Mouse (Mus musculus): Measurements from ENCODE around the gene Pip5k1c. TPM values are rescaled to one million over a fixed set of nuclear protein-coding genes. Genes with fewer than 3 reads are reported as not detected.

Pip5k1c gene
- total and polyA plus RNA-seq, 2 experiments from 2014 or later: 21.4 to 38.5 TPM

DNA sequence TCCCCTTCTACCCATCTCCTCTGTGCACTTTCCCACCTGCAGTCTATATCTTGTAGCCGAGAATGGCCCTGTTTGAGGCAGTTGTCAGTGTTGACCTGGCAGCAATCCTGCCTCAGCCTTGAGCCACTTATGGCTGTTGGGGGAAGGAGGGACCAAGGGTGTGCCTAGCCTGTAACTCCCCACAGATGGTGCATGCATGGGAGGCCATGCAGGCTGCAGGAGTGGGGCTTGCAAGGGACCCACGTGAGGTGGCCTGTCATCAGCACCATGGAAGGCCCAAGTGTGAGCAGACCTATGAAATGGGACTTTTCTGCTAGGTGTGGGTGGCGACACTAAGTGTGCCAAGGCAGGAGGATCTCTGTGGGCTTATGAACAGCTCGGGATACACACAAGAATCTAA, 72.3 kb downstream of the Pip5k1c start:
- ATAC-seq (ENCODE audit: insufficient read depth, low read depth) (no peak), DNase-seq (ENCODE audit: low spot score) (no peak)
- no peak overlapping the region for H3K9ac ChIP-seq (replicated peaks; ENCODE audit: low read depth, low read length)
- H3K36me3 ChIP-seq (replicated peaks; ENCODE audit: control insufficient read depth, insufficient read depth, low read length): peaks cover 46% of the 10 kb centered on the region
- peaks cover 31% of the 10 kb centered on the region for H3K4me1 ChIP-seq (ENCODE audit: control insufficient read depth, insufficient read depth)
- H3K27me3 ChIP-seq (ENCODE audit: control insufficient read depth, insufficient read depth, low read length): peaks cover 3% of the 10 kb centered on the region; the same call in 1 of the 2 replicates
- WGBS: 42% methylated on average over 4 of the region's 4 CpGs
- no peak overlapping the region for H3K27ac ChIP-seq (ENCODE audit: low read depth)
- no peak overlapping the region for H3K4me3 ChIP-seq (ENCODE audit: low read depth, low read length)
- TF ChIP-seq CTCF (IDR thresholded peaks at IDR 0.05; ENCODE audit: low read depth): no peak
- peak; percentile 54; the same call in 1 of the 2 replicates for TF ChIP-seq EP300 (IDR thresholded peaks at IDR 0.05; ENCODE audit: low read depth)
- H3K9me3 ChIP-seq (replicated peaks; ENCODE audit: control insufficient read depth, low read length): no peaks in the 10 kb centered on the region
- H3K4me2 ChIP-seq (ENCODE audit: low read depth, low read length): peak overlapping the region; percentile 68; the same call in 1 of the 2 replicates

DNA sequence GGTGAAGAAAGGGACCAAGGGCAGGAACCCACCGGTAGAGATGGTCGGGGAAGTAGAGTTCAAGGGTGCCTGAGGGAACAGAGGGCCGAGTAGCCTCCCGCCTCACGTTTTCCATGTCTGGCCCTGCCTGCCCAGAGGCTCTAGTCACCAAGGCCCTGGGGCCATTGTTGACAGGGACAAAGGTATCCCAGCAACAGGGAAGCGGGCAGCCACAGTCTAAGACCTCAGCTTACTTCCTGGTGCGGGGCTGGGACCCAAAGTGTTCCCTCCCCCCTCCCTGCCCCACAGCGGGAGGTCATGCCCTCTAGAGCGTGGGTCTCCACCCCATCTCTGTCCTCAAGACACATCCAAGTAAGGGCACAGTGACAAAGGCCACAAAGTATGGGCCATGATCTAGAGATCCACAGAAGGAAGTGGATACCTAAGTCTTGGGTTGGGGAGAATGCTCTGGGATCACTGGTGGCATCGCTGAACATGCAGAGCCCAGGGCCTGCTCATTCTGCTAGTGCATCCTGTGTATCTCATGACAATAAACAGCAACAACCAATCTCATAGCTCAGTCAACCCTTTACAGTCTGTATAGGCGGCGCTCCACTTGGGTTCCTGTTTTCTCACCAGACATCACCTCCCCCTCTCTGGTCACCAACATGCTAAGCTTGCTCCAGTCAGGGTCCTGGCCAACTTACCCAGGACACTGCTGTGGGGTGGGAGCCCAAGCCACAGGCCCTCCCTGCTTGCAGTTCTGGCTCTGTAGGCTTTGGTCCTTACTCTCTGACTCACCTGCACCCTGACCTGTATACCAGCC, 73.1 kb downstream of the Pip5k1c start, which contains the start of gene 4930404N11Rik:
TSS of gene 4930404N11Rik (minus strand) at position 145 of the 805 bp plus-strand sequence.
- H3K4me3 ChIP-seq (ENCODE audit: low read depth, low read length): peak within 1 kb of the TSS; percentile 41
- no peak for DNase-seq (ENCODE audit: low spot score)
- peak within 1 kb of the TSS; percentile 68 for H3K4me2 ChIP-seq (ENCODE audit: low read depth, low read length)
- ATAC-seq (ENCODE audit: insufficient read depth, low read depth): no peak
- no peak within 1 kb of the TSS for H3K27ac ChIP-seq (ENCODE audit: low read depth)
- TF ChIP-seq EP300 (IDR thresholded peaks at IDR 0.05; ENCODE audit: low read depth) (no peak), CTCF (IDR thresholded peaks at IDR 0.05; ENCODE audit: low read depth) (no peak)
- H3K27me3 ChIP-seq (ENCODE audit: control insufficient read depth, insufficient read depth, low read length): peaks cover 3% of the 10 kb centered on the region; the same call in 1 of the 2 replicates
- H3K9ac ChIP-seq (replicated peaks; ENCODE audit: low read depth, low read length): 0 out of 2 replicates have a peak within 1 kb of the TSS, but pooled peaks have one; percentile 51
- no peaks in the 10 kb centered on the region for H3K9me3 ChIP-seq (replicated peaks; ENCODE audit: control insufficient read depth, low read length)
- H3K36me3 ChIP-seq (replicated peaks; ENCODE audit: control insufficient read depth, insufficient read depth, low read length): peaks cover 53% of the 10 kb centered on the region
- 31% methylated on average over 12 of the region's 12 CpGs for WGBS
- peaks cover 31% of the 10 kb centered on the region for H3K4me1 ChIP-seq (ENCODE audit: control insufficient read depth, insufficient read depth)

DNA sequence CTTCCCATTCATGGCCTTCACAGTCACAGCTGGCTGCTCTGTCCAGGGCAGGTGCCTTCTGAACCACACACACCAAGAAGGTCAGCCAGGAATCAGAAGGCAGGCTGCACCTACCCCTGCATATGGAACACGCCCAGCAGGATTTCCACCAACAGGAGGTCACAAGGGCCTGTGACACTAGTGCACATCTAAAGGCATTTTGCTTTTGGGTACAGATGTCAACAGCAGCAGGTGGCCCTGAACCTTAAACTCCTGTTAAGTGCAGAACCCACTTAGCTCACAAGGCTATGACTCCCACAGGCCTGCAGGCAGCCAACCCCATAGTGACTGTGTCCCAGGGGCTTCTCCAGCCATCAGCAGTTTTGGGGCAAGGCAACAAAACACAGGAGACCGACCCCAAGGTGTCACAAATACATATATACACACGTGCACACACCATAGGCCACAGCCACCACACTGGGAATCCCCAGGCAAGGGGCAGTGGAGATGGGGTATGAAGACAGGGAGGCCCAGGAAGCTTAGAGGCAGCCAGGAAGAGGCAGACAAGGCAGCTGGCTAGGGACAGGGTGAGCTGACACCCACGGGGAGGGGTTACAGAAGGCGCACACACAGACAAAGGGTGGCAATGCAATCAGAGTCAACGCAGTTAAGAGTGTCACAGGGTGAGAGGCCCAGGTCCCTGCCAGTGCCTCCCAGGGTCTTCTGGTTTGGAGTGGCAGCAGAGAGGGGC, 73.9 kb downstream of the Pip5k1c start:
- Histone ChIP-seq H3K9me3 (replicated peaks; ENCODE audit: control insufficient read depth, low read length) (no peaks in the 10 kb centered on the region), H3K4me1 (ENCODE audit: control insufficient read depth, insufficient read depth) (peaks cover 31% of the 10 kb centered on the region), H3K4me2 (ENCODE audit: low read depth, low read length) (no peak overlapping the region), H3K4me3 (ENCODE audit: low read depth, low read length) (no peak overlapping the region), H3K9ac (replicated peaks; ENCODE audit: low read depth, low read length) (no peak overlapping the region), H3K36me3 (replicated peaks; ENCODE audit: control insufficient read depth, insufficient read depth, low read length) (peaks cover 53% of the 10 kb centered on the region), H3K27me3 (ENCODE audit: control insufficient read depth, insufficient read depth, low read length) (peaks cover 3% of the 10 kb centered on the region; the same call in 1 of the 2 replicates), H3K27ac (ENCODE audit: low read depth) (no peak overlapping the region)
- 44% methylated on average over 6 of the region's 6 CpGs for WGBS
- TF ChIP-seq CTCF (IDR thresholded peaks at IDR 0.05; ENCODE audit: low read depth): no peak
- ATAC-seq (ENCODE audit: insufficient read depth, low read depth): no peak
- DNase-seq (ENCODE audit: low spot score): no peak

DNA sequence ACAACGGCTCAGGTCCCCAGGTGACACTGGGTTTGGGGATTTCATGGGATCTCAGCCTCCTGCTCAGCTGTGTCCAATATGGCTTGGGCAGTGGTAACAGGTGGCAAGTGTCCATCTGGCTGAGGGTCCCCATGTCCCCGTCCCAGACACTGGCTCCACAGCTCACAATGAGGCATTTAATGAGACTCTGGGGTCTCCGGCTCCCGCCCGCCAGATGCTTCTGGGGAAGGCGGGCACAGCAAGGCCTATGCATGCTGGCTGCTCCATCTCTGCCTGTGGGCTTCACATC, 74.4 kb downstream of the Pip5k1c start:
- WGBS: 92% methylated on average over 6 of the region's 6 CpGs

More for the DNA sequence above, 74.4 kb downstream of the Pip5k1c start:
- no peak for TF ChIP-seq CTCF (IDR thresholded peaks at IDR 0.05; ENCODE audit: low read depth)
- Histone ChIP-seq H3K9ac (replicated peaks; ENCODE audit: low read depth, low read length) (no peak overlapping the region), H3K27ac (ENCODE audit: low read depth) (no peak overlapping the region), H3K4me1 (ENCODE audit: control insufficient read depth, insufficient read depth) (peaks cover 29% of the 10 kb centered on the region), H3K4me2 (ENCODE audit: low read depth, low read length) (no peak overlapping the region), H3K9me3 (replicated peaks; ENCODE audit: control insufficient read depth, low read length) (no peaks in the 10 kb centered on the region), H3K27me3 (ENCODE audit: control insufficient read depth, insufficient read depth, low read length) (peaks cover 3% of the 10 kb centered on the region; the same call in 1 of the 2 replicates), H3K36me3 (replicated peaks; ENCODE audit: control insufficient read depth, insufficient read depth, low read length) (peaks cover 53% of the 10 kb centered on the region), H3K4me3 (ENCODE audit: low read depth, low read length) (no peak overlapping the region)
- DNase-seq (ENCODE audit: low spot score): no peak
- ATAC-seq (ENCODE audit: insufficient read depth, low read depth): no peak

Small RNAs within 50 kb of the gene (microRNA-seq; reads per million reads assigned to microRNA genes)
- 10.4 reads per million, percentile 29 among the genes with 10 or more reads in this experiment for gene Mir3057

Other genes with a start within 250 kb of the Pip5k1c start
Only the 30 nearest of the 32 such genes appear.
- gene Thop1, start 222.9 kb upstream of the Pip5k1c start, total RNA-seq (2014; rRNA removed; ENCODE audit: low replicate concordance): 23.6 and 31.2 TPM in 2 replicates
- 15.1 and 15.2 TPM in 2 replicates for gene Thop1, start 222.9 kb upstream of the Pip5k1c start, polyA plus RNA-seq (2015; fragmentation: Nextera tagmentation; extraction: Ambion mirVana)
- 1.3 TPM in 1 of 2 replicates, not detected in the other for gene Creb3l3, start 194.1 kb upstream of the Pip5k1c start, total RNA-seq (2014; rRNA removed; ENCODE audit: low replicate concordance)
- gene Creb3l3, start 194.1 kb upstream of the Pip5k1c start, polyA plus RNA-seq (2015; fragmentation: Nextera tagmentation; extraction: Ambion mirVana): 0.55 and 0.93 TPM in 2 replicates
- 177 and 208 TPM in 2 replicates for gene Map2k2, start 187.0 kb upstream of the Pip5k1c start, total RNA-seq (2014; rRNA removed; ENCODE audit: low replicate concordance)
- gene Map2k2, start 187.0 kb upstream of the Pip5k1c start, polyA plus RNA-seq (2015; fragmentation: Nextera tagmentation; extraction: Ambion mirVana): 130 and 133 TPM in 2 replicates
- 57.8 and 68.6 TPM in 2 replicates for gene Zbtb7a, start 157.7 kb upstream of the Pip5k1c start, total RNA-seq (2014; rRNA removed; ENCODE audit: low replicate concordance)
- gene Zbtb7a, start 157.7 kb upstream of the Pip5k1c start, polyA plus RNA-seq (2015; fragmentation: Nextera tagmentation; extraction: Ambion mirVana): 27.8 and 32.3 TPM in 2 replicates
- 14.4 and 19.6 TPM in 2 replicates for gene Pias4, start 125.0 kb upstream of the Pip5k1c start, total RNA-seq (2014; rRNA removed; ENCODE audit: low replicate concordance)
- gene Pias4, start 125.0 kb upstream of the Pip5k1c start, polyA plus RNA-seq (2015; fragmentation: Nextera tagmentation; extraction: Ambion mirVana): 19.8 and 20.7 TPM in 2 replicates
- gene Eef2, start 116.3 kb upstream of the Pip5k1c start, total RNA-seq (2014; rRNA removed; ENCODE audit: low replicate concordance): 1,828 and 2,004 TPM in 2 replicates
- gene Eef2, start 116.3 kb upstream of the Pip5k1c start, polyA plus RNA-seq (2015; fragmentation: Nextera tagmentation; extraction: Ambion mirVana): 353 and 370 TPM in 2 replicates
- gene Dapk3, start 110.0 kb upstream of the Pip5k1c start, total RNA-seq (2014; rRNA removed; ENCODE audit: low replicate concordance): 56.5 and 72.7 TPM in 2 replicates
- 29.0 and 31.7 TPM in 2 replicates for gene Dapk3, start 110.0 kb upstream of the Pip5k1c start, polyA plus RNA-seq (2015; fragmentation: Nextera tagmentation; extraction: Ambion mirVana)
- not detected in 2 replicates for gene 4930442H23Rik, start 109.1 kb upstream of the Pip5k1c start, total RNA-seq (2014; rRNA removed; ENCODE audit: low replicate concordance)
- gene 4930442H23Rik, start 109.1 kb upstream of the Pip5k1c start, polyA plus RNA-seq (2015; fragmentation: Nextera tagmentation; extraction: Ambion mirVana): 0.12 TPM in 1 of 2 replicates, not detected in the other
- 30.5 and 35.2 TPM in 2 replicates for gene Nmrk2, start 90.9 kb upstream of the Pip5k1c start, total RNA-seq (2014; rRNA removed; ENCODE audit: low replicate concordance)
- gene Nmrk2, start 90.9 kb upstream of the Pip5k1c start, polyA plus RNA-seq (2015; fragmentation: Nextera tagmentation; extraction: Ambion mirVana): 13.0 and 14.2 TPM in 2 replicates
- 0.58 TPM in 1 of 2 replicates, not detected in the other for gene Atcay, start 62.1 kb upstream of the Pip5k1c start, total RNA-seq (2014; rRNA removed; ENCODE audit: low replicate concordance)
- 0.25 TPM in 2 replicates for gene Atcay, start 62.1 kb upstream of the Pip5k1c start, polyA plus RNA-seq (2015; fragmentation: Nextera tagmentation; extraction: Ambion mirVana)
- gene Zfr2, start 59.8 kb upstream of the Pip5k1c start, total RNA-seq (2014; rRNA removed; ENCODE audit: low replicate concordance): 7.0 and 10.2 TPM in 2 replicates
- 2.2 and 2.6 TPM in 2 replicates for gene Zfr2, start 59.8 kb upstream of the Pip5k1c start, polyA plus RNA-seq (2015; fragmentation: Nextera tagmentation; extraction: Ambion mirVana)
- gene Matk, start 40.0 kb upstream of the Pip5k1c start, total RNA-seq (2014; rRNA removed; ENCODE audit: low replicate concordance): 0.31 and 0.66 TPM in 2 replicates
- gene Matk, start 40.0 kb upstream of the Pip5k1c start, polyA plus RNA-seq (2015; fragmentation: Nextera tagmentation; extraction: Ambion mirVana): 0.42 and 0.51 TPM in 2 replicates
- gene Mrpl54, start 26.0 kb upstream of the Pip5k1c start, total RNA-seq (2014; rRNA removed; ENCODE audit: low replicate concordance): 272 and 288 TPM in 2 replicates
- gene Mrpl54, start 26.0 kb upstream of the Pip5k1c start, polyA plus RNA-seq (2015; fragmentation: Nextera tagmentation; extraction: Ambion mirVana): 264 and 272 TPM in 2 replicates
- 84.8 and 114 TPM in 2 replicates for gene Apba3, start 26.0 kb upstream of the Pip5k1c start, total RNA-seq (2014; rRNA removed; ENCODE audit: low replicate concordance)
- gene Apba3, start 26.0 kb upstream of the Pip5k1c start, polyA plus RNA-seq (2015; fragmentation: Nextera tagmentation; extraction: Ambion mirVana): 45.2 and 46.1 TPM in 2 replicates
- 0.12 and 2.3 TPM in 2 replicates for gene Tjp3, start 1.4 kb upstream of the Pip5k1c start, total RNA-seq (2014; rRNA removed; ENCODE audit: low replicate concordance)
- gene Tjp3, start 1.4 kb upstream of the Pip5k1c start, polyA plus RNA-seq (2015; fragmentation: Nextera tagmentation; extraction: Ambion mirVana): 0.51 and 0.62 TPM in 2 replicates
- 14.3 and 14.9 TPM in 2 replicates for gene Cactin, start 28.1 kb downstream of the Pip5k1c start, total RNA-seq (2014; rRNA removed; ENCODE audit: low replicate concordance)
- 12.8 and 13.7 TPM in 2 replicates for gene Cactin, start 28.1 kb downstream of the Pip5k1c start, polyA plus RNA-seq (2015; fragmentation: Nextera tagmentation; extraction: Ambion mirVana)
- gene Tbxa2r, start 35.8 kb downstream of the Pip5k1c start, total RNA-seq (2014; rRNA removed; ENCODE audit: low replicate concordance): 4.7 and 10.5 TPM in 2 replicates
- 6.3 and 7.0 TPM in 2 replicates for gene Tbxa2r, start 35.8 kb downstream of the Pip5k1c start, polyA plus RNA-seq (2015; fragmentation: Nextera tagmentation; extraction: Ambion mirVana)
- 0.08 and 0.12 TPM in 2 replicates for gene Gipc3, start 50.3 kb downstream of the Pip5k1c start, total RNA-seq (2014; rRNA removed; ENCODE audit: low replicate concordance)
- 0.16 and 0.21 TPM in 2 replicates for gene Gipc3, start 50.3 kb downstream of the Pip5k1c start, polyA plus RNA-seq (2015; fragmentation: Nextera tagmentation; extraction: Ambion mirVana)
- 63.9 and 80.7 TPM in 2 replicates for gene Hmg20b, start 57.5 kb downstream of the Pip5k1c start, total RNA-seq (2014; rRNA removed; ENCODE audit: low replicate concordance)
- 92.3 and 94.5 TPM in 2 replicates for gene Hmg20b, start 57.5 kb downstream of the Pip5k1c start, polyA plus RNA-seq (2015; fragmentation: Nextera tagmentation; extraction: Ambion mirVana)
- 20.2 and 30.5 TPM in 2 replicates for gene Mfsd12, start 64.5 kb downstream of the Pip5k1c start, total RNA-seq (2014; rRNA removed; ENCODE audit: low replicate concordance)
- gene Mfsd12, start 64.5 kb downstream of the Pip5k1c start, polyA plus RNA-seq (2015; fragmentation: Nextera tagmentation; extraction: Ambion mirVana): 10.3 and 11.4 TPM in 2 replicates
- gene 4930404N11Rik, start 72.9 kb downstream of the Pip5k1c start, total RNA-seq (2014; rRNA removed; ENCODE audit: low replicate concordance): not detected in 2 replicates
- 0.68 and 1.0 TPM in 2 replicates for gene 4930404N11Rik, start 72.9 kb downstream of the Pip5k1c start, polyA plus RNA-seq (2015; fragmentation: Nextera tagmentation; extraction: Ambion mirVana)
- 47.6 and 53.9 TPM in 2 replicates for gene Fzr1, start 85.6 kb downstream of the Pip5k1c start, total RNA-seq (2014; rRNA removed; ENCODE audit: low replicate concordance)
- gene Fzr1, start 85.6 kb downstream of the Pip5k1c start, polyA plus RNA-seq (2015; fragmentation: Nextera tagmentation; extraction: Ambion mirVana): 45.8 and 48.4 TPM in 2 replicates
- gene Dohh, start 91.5 kb downstream of the Pip5k1c start, total RNA-seq (2014; rRNA removed; ENCODE audit: low replicate concordance): 123 and 139 TPM in 2 replicates
- gene Dohh, start 91.5 kb downstream of the Pip5k1c start, polyA plus RNA-seq (2015; fragmentation: Nextera tagmentation; extraction: Ambion mirVana): 75.2 and 77.6 TPM in 2 replicates
- 0.11 TPM in 1 of 2 replicates, not detected in the other for gene Gm48551, start 91.5 kb downstream of the Pip5k1c start, total RNA-seq (2014; rRNA removed; ENCODE audit: low replicate concordance)
- gene Gm48551, start 91.5 kb downstream of the Pip5k1c start, polyA plus RNA-seq (2015; fragmentation: Nextera tagmentation; extraction: Ambion mirVana): 0.43 and 1.1 TPM in 2 replicates
- not detected in 2 replicates for gene Gm48552, start 96.0 kb downstream of the Pip5k1c start, total RNA-seq (2014; rRNA removed; ENCODE audit: low replicate concordance)
- 0.45 and 0.70 TPM in 2 replicates for gene Gm48552, start 96.0 kb downstream of the Pip5k1c start, polyA plus RNA-seq (2015; fragmentation: Nextera tagmentation; extraction: Ambion mirVana)
- gene Smim24, start 100.1 kb downstream of the Pip5k1c start, total RNA-seq (2014; rRNA removed; ENCODE audit: low replicate concordance): 6.6 and 7.8 TPM in 2 replicates
- 3.3 and 3.8 TPM in 2 replicates for gene Smim24, start 100.1 kb downstream of the Pip5k1c start, polyA plus RNA-seq (2015; fragmentation: Nextera tagmentation; extraction: Ambion mirVana)
- gene Nfic, start 162.7 kb downstream of the Pip5k1c start, total RNA-seq (2014; rRNA removed; ENCODE audit: low replicate concordance): 24.6 and 47.6 TPM in 2 replicates
- gene Nfic, start 162.7 kb downstream of the Pip5k1c start, polyA plus RNA-seq (2015; fragmentation: Nextera tagmentation; extraction: Ambion mirVana): 73.7 and 77.9 TPM in 2 replicates
- not detected in 2 replicates for gene Celf5, start 189.7 kb downstream of the Pip5k1c start, total RNA-seq (2014; rRNA removed; ENCODE audit: low replicate concordance)
- gene Celf5, start 189.7 kb downstream of the Pip5k1c start, polyA plus RNA-seq (2015; fragmentation: Nextera tagmentation; extraction: Ambion mirVana): 0.07 and 0.08 TPM in 2 replicates
- 88.5 and 91.5 TPM in 2 replicates for gene Ncln, start 203.4 kb downstream of the Pip5k1c start, total RNA-seq (2014; rRNA removed; ENCODE audit: low replicate concordance)
- gene Ncln, start 203.4 kb downstream of the Pip5k1c start, polyA plus RNA-seq (2015; fragmentation: Nextera tagmentation; extraction: Ambion mirVana): 27.1 and 30.5 TPM in 2 replicates
- 0.66 TPM in 1 of 2 replicates, not detected in the other for gene S1pr4, start 207.2 kb downstream of the Pip5k1c start, total RNA-seq (2014; rRNA removed; ENCODE audit: low replicate concordance)
- 0.34 and 0.43 TPM in 2 replicates for gene S1pr4, start 207.2 kb downstream of the Pip5k1c start, polyA plus RNA-seq (2015; fragmentation: Nextera tagmentation; extraction: Ambion mirVana)

All from heart, postnatal 0 days (tissue).